Mouse (Mus musculus) erythroblast, adult 5-6 weeks (primary cell): ENCODE results near the gene Fgd4. TPM values are rescaled to one million over a fixed set of nuclear protein-coding genes. Genes with fewer than 3 reads are reported as not detected.

Experiments
- ATAC-seq: replicated peaks from 2 replicates; pipeline ENCODE4 v1.8.0; 2016; ENCODE audit warnings: moderate number of reproducible peaks, mild to moderate bottlenecking, moderate TSS enrichment, inconsistent platforms; ENCODE audit not compliant: poor library complexity, low FRiP score, severe bottlenecking
- total RNA-seq, 2 experiments: library from RNA; stranded (forward) in 1 of 2; stranded (reverse) in 1 of 2; fragments of 150-400 nt in 1 of 2; fragments of 200-764, 138-1000 nt in 1 of 2; gene quantifications; 2 replicates each; pipeline versions ENCODE4 v1.2.3 to v1.2.4; 2015 to 2017; ENCODE audit warnings: low replicate concordance in 2 of 2

Gene Fgd4
- total RNA-seq (2015; ENCODE audit: low replicate concordance) (8.6 and 14.0 TPM in 2 replicates), total RNA-seq (2017; ENCODE audit: low replicate concordance) (11.9 and 12.4 TPM in 2 replicates)

- ATAC-seq: no peak
These were observed at the start of gene Fgd4 for GRCm38 (mm10) chr16:16600461-16600860. Gene Fgd4 (minus strand): TSS chr16:16600549.

- no peak for ATAC-seq
These were observed 44.8 kb upstream of the Fgd4 start for GRCm38 (mm10) chr16:16645148-16645547.

DNA sequence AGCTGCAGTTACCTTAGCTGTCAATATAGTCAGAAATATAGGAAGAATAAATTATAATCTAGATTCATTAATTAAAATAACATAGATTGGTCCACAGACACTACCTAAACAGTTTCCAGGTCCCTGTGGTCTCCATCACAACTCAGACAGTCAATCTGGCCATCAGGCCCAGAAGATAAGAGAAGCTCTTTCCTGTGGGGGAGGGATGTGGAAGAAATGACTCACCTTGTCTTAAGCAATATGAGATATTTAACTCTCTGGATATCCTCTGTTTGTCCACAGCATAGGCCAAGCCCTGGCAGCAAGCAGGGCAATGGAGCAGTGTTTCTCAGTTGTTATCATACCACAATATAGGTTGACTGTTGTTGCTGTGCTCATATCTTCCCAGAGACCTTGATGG, 33.4 kb upstream of the Fgd4 start:
- no peak for ATAC-seq

DNA sequence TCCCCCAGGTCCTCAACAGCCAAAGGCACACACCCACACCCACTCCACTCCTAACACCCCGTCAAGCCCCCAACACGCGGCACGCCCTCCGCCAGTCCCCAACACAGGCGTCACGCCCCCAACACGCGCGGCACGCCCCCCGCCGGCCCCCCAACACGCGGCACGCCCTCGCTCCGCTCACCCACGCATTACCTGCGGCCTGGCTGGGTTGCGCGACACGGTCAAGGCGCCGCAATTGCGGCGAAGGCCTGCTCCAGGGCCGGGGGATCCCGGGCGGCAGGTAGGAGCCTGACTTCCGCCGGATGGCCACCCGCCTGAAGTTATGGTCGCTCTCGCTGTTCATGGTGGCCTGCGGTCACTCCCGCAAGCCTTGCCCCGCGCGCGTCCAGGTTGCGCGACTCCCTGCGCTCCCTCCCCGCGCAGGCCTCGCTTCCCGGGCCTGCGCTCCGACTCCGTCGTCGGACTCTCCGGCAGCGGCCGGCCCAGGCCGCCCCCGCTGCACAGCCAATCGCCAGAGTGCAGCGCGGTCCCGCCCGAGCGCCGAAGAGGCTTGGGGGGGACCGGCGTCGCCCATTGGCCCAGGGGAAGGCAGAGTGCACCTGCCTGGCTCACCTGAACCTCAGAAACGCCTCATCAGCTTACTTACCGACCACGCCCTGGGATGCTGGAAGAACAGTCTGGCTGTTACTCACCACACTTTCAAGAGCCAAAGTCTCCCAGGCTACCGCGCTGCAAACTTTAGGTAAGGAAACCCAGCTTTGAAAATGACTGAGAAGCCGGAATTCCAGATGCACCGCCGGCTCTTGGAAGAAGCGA, 555 bp downstream of the Fgd4 start:
- ATAC-seq: no peak

DNA sequence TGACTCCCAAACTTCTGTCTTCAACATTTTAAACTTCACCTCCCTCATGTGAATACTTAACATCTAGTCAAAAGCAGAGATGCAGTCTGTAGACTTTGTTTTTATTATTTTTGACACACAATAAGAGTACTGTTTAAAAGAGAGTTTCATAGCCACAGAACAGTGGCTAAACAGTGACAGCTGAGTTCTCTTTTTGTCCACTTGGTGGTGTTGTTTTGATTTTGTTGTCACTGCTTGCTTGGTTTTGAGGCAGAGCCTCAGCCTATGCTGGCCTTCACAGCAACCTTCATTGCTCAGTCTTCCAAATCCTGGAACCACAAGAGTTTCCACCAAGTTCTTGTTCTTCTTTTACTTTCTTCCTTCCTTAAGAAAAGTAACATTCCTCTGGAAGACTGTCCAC, 3.8 kb downstream of the Fgd4 start:
- no peak for ATAC-seq

- ATAC-seq: no peak
These were observed 7.7 kb downstream of the Fgd4 start for GRCm38 (mm10) chr16:16592622-16593021.

- peak; percentile 65; the same call in 1 of the 2 replicates for ATAC-seq
These were observed 15.8 kb downstream of the Fgd4 start for GRCm38 (mm10) chr16:16584409-16585032.

DNA sequence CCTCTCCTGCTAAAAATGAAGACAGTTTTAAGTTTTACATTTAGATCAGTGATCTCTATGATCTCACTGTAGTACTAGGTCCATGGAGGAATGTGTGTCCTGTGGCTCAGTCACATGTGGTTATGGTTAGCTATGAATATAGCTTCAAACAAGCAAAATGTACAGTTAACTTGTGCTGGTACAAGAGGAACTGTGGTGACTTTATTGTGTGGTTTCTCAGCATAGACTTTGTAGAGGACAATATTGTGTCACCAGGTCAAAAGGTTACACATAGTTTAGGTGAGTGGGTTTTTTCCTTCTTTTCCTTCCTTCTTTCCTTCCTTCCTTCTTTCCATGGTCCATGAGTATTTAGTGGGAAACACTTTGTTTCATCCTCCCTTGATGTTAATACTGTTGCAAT, 23.8 kb downstream of the Fgd4 start:
- no peak for ATAC-seq

- ATAC-seq: no peak
These were observed 25.8 kb downstream of the Fgd4 start for GRCm38 (mm10) chr16:16574508-16574907.

GRCm38 (mm10) chr16:16573167-16573566, 27.2 kb downstream of the Fgd4 start:
- ATAC-seq: no peak

DNA sequence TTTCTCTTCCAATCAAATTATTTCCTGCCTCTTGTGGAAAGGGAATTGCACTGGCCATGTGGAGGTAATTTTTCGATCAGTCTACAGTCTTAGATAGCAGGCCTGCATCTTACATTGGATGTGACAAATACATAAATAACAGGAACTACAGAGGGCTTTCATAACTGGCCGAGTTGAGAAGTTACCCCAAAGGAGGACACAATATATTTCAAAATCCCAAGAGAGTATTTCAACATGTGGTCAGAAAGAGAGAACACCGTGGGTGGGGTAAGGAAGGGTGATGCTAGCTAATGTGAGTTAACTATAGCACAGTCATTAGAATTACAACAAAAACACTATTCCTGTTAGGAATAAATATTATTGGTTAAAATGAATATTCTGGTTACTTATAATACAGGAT, 29.0 kb downstream of the Fgd4 start:
- no peak for ATAC-seq

DNA sequence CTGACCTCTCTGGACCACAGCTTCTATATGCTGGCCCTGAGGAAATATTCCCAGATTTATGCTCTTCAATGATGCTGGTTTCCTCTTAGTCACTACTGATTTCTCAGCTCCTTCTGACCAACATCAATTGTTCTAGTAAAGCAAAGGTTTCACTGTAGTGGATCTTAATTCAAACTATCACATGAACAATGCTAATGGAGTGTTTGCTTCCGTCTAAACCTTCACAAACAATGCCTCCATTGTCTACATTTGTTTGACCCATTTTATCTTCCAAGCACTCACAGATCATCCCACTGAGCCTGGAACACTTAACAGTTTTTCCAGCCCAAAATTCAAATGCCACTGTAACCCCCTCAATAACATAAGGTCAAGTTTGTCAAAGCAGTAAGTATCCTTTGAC, 33.6 kb downstream of the Fgd4 start:
- no peak for ATAC-seq

DNA sequence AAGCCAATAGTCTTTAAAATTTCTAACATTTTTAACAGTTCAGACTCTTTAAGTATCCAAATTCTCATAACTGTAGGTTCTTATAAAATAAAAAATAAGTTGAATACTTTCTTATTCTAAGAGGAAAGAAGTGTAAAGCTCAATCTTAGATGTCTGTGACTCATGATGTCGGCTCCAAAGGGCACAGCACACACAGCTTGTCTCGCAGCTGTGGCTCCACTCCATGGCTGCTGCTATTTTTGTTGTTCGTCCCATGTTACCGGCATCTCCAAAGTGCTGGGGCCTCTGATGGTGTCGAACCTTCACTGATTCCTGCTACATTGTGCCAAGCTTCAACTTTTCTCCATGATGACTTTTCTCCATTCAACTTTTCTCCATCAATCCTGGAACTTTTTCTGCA, 34.1 kb downstream of the Fgd4 start:
- no peak for ATAC-seq

DNA sequence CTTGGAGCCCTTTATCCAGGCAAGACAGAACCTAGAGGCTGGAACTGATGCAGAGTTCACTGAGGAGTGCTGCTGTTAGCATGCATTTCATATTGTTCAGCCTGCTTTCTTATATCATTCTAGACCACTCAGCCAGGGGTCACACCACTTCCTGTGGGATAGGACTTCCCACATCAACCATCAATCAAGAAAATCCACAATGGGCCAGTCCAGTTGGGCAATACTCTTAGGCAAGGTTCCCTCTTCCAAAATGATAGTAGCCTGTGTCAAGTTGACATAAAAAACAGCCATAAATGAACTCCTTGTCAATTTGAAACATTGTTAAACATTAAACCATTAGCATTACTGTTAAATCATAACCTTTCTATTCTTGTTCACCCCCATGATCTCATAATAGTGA, 34.6 kb downstream of the Fgd4 start:
- ATAC-seq: no peak

DNA sequence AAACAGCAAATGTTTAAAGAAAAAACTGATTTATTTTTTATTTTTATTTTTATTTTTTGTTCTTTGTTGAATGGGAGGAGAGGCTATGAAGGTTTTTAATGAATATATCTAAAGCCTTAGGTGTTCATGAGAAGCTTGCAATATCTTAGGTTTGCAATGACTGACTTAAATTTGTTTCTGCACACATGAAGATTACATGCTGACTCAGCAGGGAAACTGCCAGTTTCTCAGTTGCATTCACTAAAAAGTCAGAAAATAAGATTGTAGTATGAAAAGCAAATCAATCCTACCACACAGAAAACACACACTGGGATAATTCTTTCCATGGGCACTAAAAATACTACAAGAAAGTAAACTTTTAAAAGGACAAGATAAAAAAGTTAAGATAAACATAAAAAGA, 39.6 kb downstream of the Fgd4 start:
- ATAC-seq: no peak

- no peak for ATAC-seq
These were observed 40.3 kb downstream of the Fgd4 start for GRCm38 (mm10) chr16:16559878-16560531.

GRCm38 (mm10) chr16:16559016-16559877, 41.1 kb downstream of the Fgd4 start:
- no peak for ATAC-seq

DNA sequence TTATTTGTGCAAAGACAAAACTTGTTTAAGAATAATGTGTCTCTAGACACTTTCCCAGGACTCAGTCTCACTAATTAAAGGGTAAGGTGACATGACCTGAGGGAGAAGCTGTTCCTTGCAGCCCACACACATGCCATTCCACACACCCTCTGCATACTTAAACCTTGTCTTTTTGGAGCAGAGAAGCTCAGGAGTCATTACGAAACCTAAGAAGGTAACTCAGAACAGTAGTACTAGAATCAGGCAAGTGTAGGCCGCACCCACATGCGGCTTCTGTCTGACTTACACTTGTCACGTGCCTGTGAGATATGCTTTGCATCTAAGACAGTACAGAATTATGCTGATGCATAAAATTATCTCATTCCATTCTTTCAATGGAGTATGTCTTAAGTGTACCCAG, 42.6 kb downstream of the Fgd4 start:
- no peak for ATAC-seq

GRCm38 (mm10) chr16:16554098-16554497, 46.3 kb downstream of the Fgd4 start:
- no peak for ATAC-seq

DNA sequence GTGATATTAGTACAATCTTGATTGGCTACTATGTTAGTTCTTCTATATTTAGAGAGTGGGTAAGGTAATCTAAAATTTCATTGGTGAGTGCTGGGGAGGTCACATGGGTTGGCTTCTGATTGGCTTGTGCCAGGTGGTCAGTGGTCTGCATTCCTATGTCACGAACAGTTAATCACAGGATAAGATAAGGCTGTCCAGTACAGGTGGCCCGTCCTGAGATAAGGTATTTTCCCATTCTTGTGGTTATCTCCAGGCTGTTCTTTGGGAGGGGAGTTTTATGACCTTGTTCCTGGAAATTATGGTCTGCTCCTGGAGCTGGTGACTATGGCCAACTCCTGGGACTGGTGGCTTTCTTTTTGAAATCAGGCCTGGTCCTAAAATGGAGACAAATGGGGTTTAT, 48.2 kb downstream of the Fgd4 start:
- no peak for ATAC-seq
